ENCODE assay signal across 8 mouse cellular contexts in the genomic region with DNA sequence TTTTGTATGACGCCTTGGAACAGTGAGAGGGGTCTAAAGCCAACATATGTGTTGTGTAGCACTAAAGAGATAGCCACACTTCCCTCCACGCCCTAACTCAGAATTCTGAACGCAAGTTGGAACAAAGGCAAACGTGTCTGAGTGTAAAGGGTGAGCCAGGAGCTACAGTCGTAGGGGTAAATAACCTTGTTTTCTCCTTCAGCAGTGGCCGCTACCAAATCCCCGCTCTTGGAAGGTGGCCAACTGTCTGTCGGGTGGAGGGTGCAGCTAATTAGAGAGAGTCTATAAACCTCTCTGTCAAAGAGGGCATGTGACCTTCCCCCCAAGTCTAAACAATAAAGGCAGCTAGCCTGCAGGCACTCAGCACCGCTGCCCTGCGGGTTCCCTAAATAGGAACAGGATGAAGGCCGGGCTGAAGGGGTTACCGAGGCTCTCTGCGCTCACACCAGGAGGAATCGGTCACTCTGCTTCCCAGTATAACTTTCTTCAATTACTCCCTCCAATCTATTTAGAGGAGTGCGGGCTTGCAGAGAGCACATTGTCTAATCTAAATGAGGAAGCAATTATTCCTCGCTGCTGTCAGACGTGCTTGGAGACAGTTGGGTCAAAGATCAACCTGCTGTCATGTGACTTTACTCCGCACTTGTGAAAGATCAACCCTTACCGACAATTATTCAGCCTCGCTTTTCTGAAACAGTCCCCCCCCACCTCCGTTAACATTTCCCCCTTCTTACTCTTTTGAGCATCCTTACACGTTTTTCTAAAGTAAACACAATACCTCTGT.
DNase-seq lines count a peak whose midpoint lies in the region; ATAC-seq and TF ChIP-seq lines count a peak whose summit lies in the region.

No protein-coding gene starts in this region.

- peak overlapping the region; percentile 93 for H3K27ac ChIP-seq in forebrain, embryonic 12.5 days
- H3K27ac ChIP-seq in olfactory bulb, adult 2 months (ENCODE audit: insufficient read depth, low read depth, low read length) = peak overlapping the region; percentile 79

- peaks cover 12% of the 10 kb centered on the region for H3K9me3 ChIP-seq in E14TG2a.4 (ENCODE audit: low read length)
- 0 out of 2 replicates have a peak, but pooled peaks cover 4% of the 10 kb centered on the region for H3K9me3 ChIP-seq in forebrain, embryonic 12.5 days

- H3K9ac ChIP-seq in forebrain, embryonic 12.5 days = peak overlapping the region; percentile 40; the same call in 1 of the 2 replicates

- intact Hi-C loops in heart, postnatal 14 days (cut with DNase I) = loop anchor here (1.0 to 5.0 kb wide), 3 partner anchors 53 to 183 kb away; no protein-coding TSS in a partner anchor

- H3K4me1 ChIP-seq in E14TG2a.4 (replicated peaks; ENCODE audit: low read depth, low read length) = peaks cover 52% of the 10 kb centered on the region
- H3K4me1 ChIP-seq in forebrain, embryonic 12.5 days = peaks cover 35% of the 10 kb centered on the region
- peaks cover 18% of the 10 kb centered on the region for H3K4me1 ChIP-seq in olfactory bulb, adult 2 months (ENCODE audit: control insufficient read depth, insufficient read depth, low read length)

- H3K27me3 ChIP-seq in E14TG2a.4 (ENCODE audit: insufficient read depth, low read length) = no peaks in the 10 kb centered on the region
- H3K27me3 ChIP-seq in forebrain, embryonic 12.5 days = no peaks in the 10 kb centered on the region

- TF ChIP-seq POLR2A in olfactory bulb, adult 2 months (IDR thresholded peaks at IDR 0.05; ENCODE audit: insufficient read depth, low read depth, low read length) = no peak

- WGBS in forebrain, embryonic 12.5 days = under 1% methylated on average over 22 of the region's 22 CpGs
- WGBS in olfactory bulb, adult 2 months = 6% methylated on average over 22 of the region's 22 CpGs

- no peak for TF ChIP-seq CTCF in E14TG2a.4 (conservative IDR thresholded peaks at IDR 0.05; ENCODE audit: low read length)
- TF ChIP-seq CTCF in olfactory bulb, adult 2 months (IDR thresholded peaks at IDR 0.05; ENCODE audit: insufficient read depth, low read depth, low read length) = no peak

- peak overlapping the region; percentile 74 for H3K4me3 ChIP-seq in E14TG2a.4 (replicated peaks; ENCODE audit: low read length)
- H3K4me3 ChIP-seq in forebrain, embryonic 12.5 days (replicated peaks) = peak overlapping the region; percentile 32
- H3K4me3 ChIP-seq in olfactory bulb, adult 2 months (ENCODE audit: insufficient read depth, low read depth, low read length) = peak overlapping the region; percentile 12; the same call in 1 of the 2 replicates

- peak; percentile 13 to 45 for DNase-seq in adrenal gland, postnatal 4 days (ENCODE audit: low spot score in 2 of 2)
- peak; percentile 67 to 78 for DNase-seq in heart, postnatal 14 days
- peak; percentile 75 to 85 for DNase-seq in kidney, postnatal 36 days
- peak; percentile 80 for DNase-seq in lung, postnatal 10 days
- peak; percentile 53 for DNase-seq in thymus, postnatal 25 days

- H3K4me2 ChIP-seq in forebrain, embryonic 12.5 days = peak overlapping the region; percentile 55

- peak; percentile 87 for ATAC-seq in forebrain, embryonic 12.5 days (ENCODE audit: low FRiP score)

- H3K36me3 ChIP-seq in E14TG2a.4 (ENCODE audit: insufficient read depth, low read length) = peaks cover 12% of the 10 kb centered on the region; the same call in 1 of the 2 replicates
- no peaks in the 10 kb centered on the region for H3K36me3 ChIP-seq in forebrain, embryonic 12.5 days (replicated peaks)

Comparison
In these comparisons a context has a peak if more than half of its experiments do, and no peak if none do; other contexts are left out.
1. Peak in every context shown above with its lines: DNase-seq, ATAC-seq, H3K4me3 ChIP-seq and H3K27ac ChIP-seq.
2. H3K4me3 ChIP-seq: peak in every context shown above with its lines; median percentile 74 in E14TG2a.4; 32 in forebrain, embryonic 12.5 days; 12 in olfactory bulb, adult 2 months.
3. DNase-seq: peak in every context shown above with its lines; median percentile 80 in kidney, postnatal 36 days; 80 in lung, postnatal 10 days; 72 in heart, postnatal 14 days; 53 in thymus, postnatal 25 days; 29 in adrenal gland, postnatal 4 days.